ENCODE assay signal across 7 mouse cellular contexts in genomic region chr1:154032669-154033099, GRCm38 (mm10).
DNase-seq lines count a peak whose midpoint lies in the region; ATAC-seq and TF ChIP-seq lines count a peak whose summit lies in the region.

No protein-coding gene starts in this region.

- H3K36me3 ChIP-seq in intestine, postnatal 0 days (ENCODE audit: control insufficient read depth, insufficient read depth), result no peaks in the 10 kb centered on the region

- H3K4me1 ChIP-seq in intestine, postnatal 0 days (replicated peaks; ENCODE audit: control insufficient read depth, insufficient read depth, low read length), result peaks cover 6% of the 10 kb centered on the region

- 13% methylated on average over 14 of the region's 14 CpGs for WGBS in intestine, postnatal 0 days

- DNase-seq in adrenal gland, postnatal 14 days, result peak; percentile 91
- DNase-seq in embryo, embryonic 9.5 days (ENCODE audit: extremely low spot score), result peak; percentile 71
- DNase-seq in gastrocnemius, postnatal 36 days, result peak; percentile 74 to 75
- DNase-seq in left cerebral cortex, postnatal 25 days (ENCODE audit: low spot score in 2 of 2), result peak; percentile 83
- DNase-seq in mesoderm, embryonic 11.5 days (ENCODE audit: low read depth, low spot score), result peak; percentile 48
- peak; percentile 82 to 86 for DNase-seq in spleen, postnatal 10 days (ENCODE audit: low spot score in 2 of 2)

- H3K9ac ChIP-seq in intestine, postnatal 0 days (ENCODE audit: low read depth, low read length), result no peak overlapping the region

- H3K27ac ChIP-seq in intestine, postnatal 0 days (ENCODE audit: low read depth, low read length), result peak overlapping the region; percentile 35; the same call in 1 of the 2 replicates

- peak; percentile 70 for ATAC-seq in intestine, postnatal 0 days

- intact Hi-C loops in gastrocnemius, postnatal 36 days (cut with DNase I), result loop anchor here (2.0 to 5.0 kb wide), 4 partner anchors 85 to 150 kb away; no protein-coding TSS in a partner anchor
- intact Hi-C loops in left cerebral cortex, postnatal 25 days (cut with DNase I), result loop anchor here (1.0 to 5.0 kb wide), 4 partner anchors 85 to 150 kb away; partner anchors contain the start of gene Teddm2

- H3K4me2 ChIP-seq in intestine, postnatal 0 days (replicated peaks; ENCODE audit: low read depth), result peak overlapping the region; percentile 47

- TF ChIP-seq CTCF in intestine, postnatal 0 days (IDR thresholded peaks at IDR 0.05; ENCODE audit: low read depth), result peak; percentile 86

- no peak overlapping the region for H3K4me3 ChIP-seq in intestine, postnatal 0 days (ENCODE audit: low read depth, low read length)

- no peaks in the 10 kb centered on the region for H3K27me3 ChIP-seq in intestine, postnatal 0 days (replicated peaks; ENCODE audit: control insufficient read depth, insufficient read depth, low read length)

- no peaks in the 10 kb centered on the region for H3K9me3 ChIP-seq in intestine, postnatal 0 days (ENCODE audit: control insufficient read depth)
